Mouse (Mus musculus): ENCODE measurements around the gene Rtbdn.
A peak's percentile ranks its signal among the peaks of the same experiment; 100 is the strongest.
"Not testable (repeated sequence)": the region's sequence is repeated elsewhere in the genome, so short reads cannot be mapped to it uniquely, and the experiment has no call there.

Gene Rtbdn

GRCm38 (mm10) chr8:84946528-84947240 lies at the start of gene Rtbdn:
Gene Rtbdn (plus strand): TSS chr8:84946991.
- peak; percentile 40 for DNase-seq (ENCODE audit: extremely low spot score, low spot score)

GRCm38 (mm10) chr8:84901071-84901470 lies 45.7 kb upstream of the Rtbdn start:
- DNase-seq (ENCODE audit: extremely low spot score, low spot score) = no peak

GRCm38 (mm10) chr8:84901752-84902151 lies 45.0 kb upstream of the Rtbdn start, which contains the start of gene Klf1:
Gene Klf1 (plus strand): TSS chr8:84901928.
- no peak for DNase-seq (ENCODE audit: extremely low spot score, low spot score)

GRCm38 (mm10) chr8:84902367-84902919 lies 44.3 kb upstream of the Rtbdn start:
- DNase-seq (ENCODE audit: extremely low spot score, low spot score) = no peak

- peak; percentile 93 for DNase-seq (ENCODE audit: extremely low spot score, low spot score)
Observed at GRCm38 (mm10) chr8:84902920-84903661, 43.7 kb upstream of the Rtbdn start.

- no peak for DNase-seq (ENCODE audit: extremely low spot score, low spot score)
Observed at GRCm38 (mm10) chr8:84904351-84904750, 42.4 kb upstream of the Rtbdn start.

- no peak for DNase-seq (ENCODE audit: extremely low spot score, low spot score)
Observed at GRCm38 (mm10) chr8:84907037-84907436, 39.8 kb upstream of the Rtbdn start.

- no peak for DNase-seq (ENCODE audit: extremely low spot score, low spot score)
Observed at GRCm38 (mm10) chr8:84907493-84907892, 39.3 kb upstream of the Rtbdn start.

- not testable (repeated sequence) for DNase-seq (ENCODE audit: extremely low spot score, low spot score)
Observed at GRCm38 (mm10) chr8:84907979-84908378, 38.8 kb upstream of the Rtbdn start.

- DNase-seq (ENCODE audit: extremely low spot score, low spot score) = peak; percentile 92
Observed at GRCm38 (mm10) chr8:84908421-84909161, 38.2 kb upstream of the Rtbdn start, which contains the start of gene Dnase2a. Gene Dnase2a (plus strand): TSS chr8:84908560.

GRCm38 (mm10) chr8:84909162-84909767 lies 37.5 kb upstream of the Rtbdn start:
- DNase-seq (ENCODE audit: extremely low spot score, low spot score) = no peak

- no peak for DNase-seq (ENCODE audit: extremely low spot score, low spot score)
Observed at GRCm38 (mm10) chr8:84909949-84910348, 36.8 kb upstream of the Rtbdn start.

GRCm38 (mm10) chr8:84910551-84910950 lies 36.2 kb upstream of the Rtbdn start:
- DNase-seq (ENCODE audit: extremely low spot score, low spot score) = no peak

- DNase-seq (ENCODE audit: extremely low spot score, low spot score) = no peak
Observed at GRCm38 (mm10) chr8:84911854-84912253, 34.9 kb upstream of the Rtbdn start.

- no peak for DNase-seq (ENCODE audit: extremely low spot score, low spot score)
Observed at GRCm38 (mm10) chr8:84912391-84912790, 34.4 kb upstream of the Rtbdn start.

GRCm38 (mm10) chr8:84912895-84913501 lies 33.8 kb upstream of the Rtbdn start:
- DNase-seq (ENCODE audit: extremely low spot score, low spot score) = peak; percentile 61

- no peak for DNase-seq (ENCODE audit: extremely low spot score, low spot score)
Observed at GRCm38 (mm10) chr8:84913502-84913900, 33.3 kb upstream of the Rtbdn start.

- DNase-seq (ENCODE audit: extremely low spot score, low spot score) = no peak
Observed at GRCm38 (mm10) chr8:84913960-84914359, 32.8 kb upstream of the Rtbdn start.

- DNase-seq (ENCODE audit: extremely low spot score, low spot score) = no peak
Observed at GRCm38 (mm10) chr8:84915269-84915668, 31.5 kb upstream of the Rtbdn start.

GRCm38 (mm10) chr8:84917781-84918180 lies 29.0 kb upstream of the Rtbdn start:
- DNase-seq (ENCODE audit: extremely low spot score, low spot score) = no peak

GRCm38 (mm10) chr8:84918646-84919045 lies 28.1 kb upstream of the Rtbdn start:
- no peak for DNase-seq (ENCODE audit: extremely low spot score, low spot score)

Measured in neural tube, embryonic 10.5 days (tissue).